Mouse (Mus musculus) lung, postnatal 36 days (tissue): ENCODE measurements at regions not wholly inside any gene's neighbourhood (a gene's known extent, or its start where the extent isn't known, plus 50 kb on each side); places are given as distances from the start of the nearest gene placed in this dataset.

Experiments used
- DNase-seq: peaks from one replicate; pipeline ENCODE4 v3.0.0; 2022; ENCODE audit warnings: mixed read lengths

- DNase-seq: no peak
Measured at GRCm38 (mm10) chr13:44149499-44149898, 364.9 kb downstream of the Cd83 start.

- no peak for DNase-seq
Measured at GRCm38 (mm10) chr13:44151526-44151925, 367.0 kb downstream of the Cd83 start.

GRCm38 (mm10) chr13:44152806-44153613, 368.4 kb downstream of the Cd83 start:
- no peak for DNase-seq

GRCm38 (mm10) chr13:44153784-44154183, 369.2 kb downstream of the Cd83 start:
- no peak for DNase-seq

GRCm38 (mm10) chr13:44155956-44156355, 371.4 kb downstream of the Cd83 start:
- no peak for DNase-seq

- no peak for DNase-seq
Measured at GRCm38 (mm10) chr13:44156546-44156945, 372.0 kb downstream of the Cd83 start.

GRCm38 (mm10) chr13:44157236-44157635, 372.7 kb downstream of the Cd83 start:
- DNase-seq: no peak

- no peak for DNase-seq
Measured at GRCm38 (mm10) chr13:44158364-44158763, 373.8 kb downstream of the Cd83 start.

- DNase-seq: no peak
Measured at GRCm38 (mm10) chr13:44159346-44159745, 374.8 kb downstream of the Cd83 start.

- DNase-seq: no peak
Measured at GRCm38 (mm10) chr13:44164746-44165145, 380.2 kb downstream of the Cd83 start.

GRCm38 (mm10) chr13:44167186-44167585, 382.6 kb downstream of the Cd83 start:
- DNase-seq: peak; percentile 26

GRCm38 (mm10) chr13:44168186-44168585, 383.6 kb downstream of the Cd83 start:
- DNase-seq: no peak

- no peak for DNase-seq
Measured at GRCm38 (mm10) chr13:44171639-44172038, 387.1 kb downstream of the Cd83 start.

- DNase-seq: no peak
Measured at GRCm38 (mm10) chr13:44172701-44173100, 388.1 kb downstream of the Cd83 start.

- no peak for DNase-seq
Measured at GRCm38 (mm10) chr13:44174236-44174635, 389.7 kb downstream of the Cd83 start.

GRCm38 (mm10) chr13:44175300-44176036, 390.9 kb downstream of the Cd83 start:
- peak; percentile 16 for DNase-seq

GRCm38 (mm10) chr13:44176121-44176520, 391.5 kb downstream of the Cd83 start:
- DNase-seq: no peak

GRCm38 (mm10) chr13:44178006-44178405, 393.4 kb downstream of the Cd83 start:
- DNase-seq: no peak

GRCm38 (mm10) chr13:44180384-44180783, 395.8 kb downstream of the Cd83 start:
- no peak for DNase-seq

GRCm38 (mm10) chr13:44182544-44183191, 398.1 kb downstream of the Cd83 start:
- DNase-seq: peak; percentile 10

- no peak for DNase-seq
Measured at GRCm38 (mm10) chr13:44195365-44195764, 410.8 kb downstream of the Cd83 start.

GRCm38 (mm10) chr13:44206042-44206441, 421.5 kb downstream of the Cd83 start:
- no peak for DNase-seq

GRCm38 (mm10) chr13:44206448-44206847, 421.9 kb downstream of the Cd83 start:
- DNase-seq: no peak
